Mouse (Mus musculus): ENCODE measurements around the gene Cobl.

Cobl gene

GRCm38 (mm10) chr11:12382991-12383390, 81.8 kb downstream of the Cobl start:
- DNase-seq (ENCODE audit: low spot score) = peak; percentile 66

GRCm38 (mm10) chr11:12381096-12381495, 83.7 kb downstream of the Cobl start:
- DNase-seq (ENCODE audit: low spot score) = no peak

GRCm38 (mm10) chr11:12376628-12377027, 88.1 kb downstream of the Cobl start:
- DNase-seq (ENCODE audit: low spot score) = no peak

GRCm38 (mm10) chr11:12373106-12374098, 91.4 kb downstream of the Cobl start:
- peak; percentile 82 for DNase-seq (ENCODE audit: low spot score)

- no peak for DNase-seq (ENCODE audit: low spot score)
These were observed 93.8 kb downstream of the Cobl start for GRCm38 (mm10) chr11:12370957-12371356.

- DNase-seq (ENCODE audit: low spot score) = no peak
These were observed 97.2 kb downstream of the Cobl start for GRCm38 (mm10) chr11:12367426-12368178.

- DNase-seq (ENCODE audit: low spot score) = peak; percentile 17
These were observed 105.3 kb downstream of the Cobl start for GRCm38 (mm10) chr11:12359336-12360000.

GRCm38 (mm10) chr11:12358602-12359001, 106.2 kb downstream of the Cobl start:
- no peak for DNase-seq (ENCODE audit: low spot score)

- DNase-seq (ENCODE audit: low spot score) = no peak
These were observed 109.1 kb downstream of the Cobl start for GRCm38 (mm10) chr11:12355681-12356080.

GRCm38 (mm10) chr11:12350986-12351546, 113.7 kb downstream of the Cobl start:
- no peak for DNase-seq (ENCODE audit: low spot score)

GRCm38 (mm10) chr11:12350086-12350485, 114.7 kb downstream of the Cobl start:
- DNase-seq (ENCODE audit: low spot score) = no peak

GRCm38 (mm10) chr11:12346486-12346885, 118.3 kb downstream of the Cobl start:
- no peak for DNase-seq (ENCODE audit: low spot score)

- DNase-seq (ENCODE audit: low spot score) = no peak
These were observed 121.1 kb downstream of the Cobl start for GRCm38 (mm10) chr11:12343686-12344085.

GRCm38 (mm10) chr11:12340697-12341096, 124.1 kb downstream of the Cobl start:
- DNase-seq (ENCODE audit: low spot score) = no peak

- no peak for DNase-seq (ENCODE audit: low spot score)
These were observed 128.6 kb downstream of the Cobl start for GRCm38 (mm10) chr11:12336145-12336544.

GRCm38 (mm10) chr11:12331997-12332396, 132.8 kb downstream of the Cobl start:
- DNase-seq (ENCODE audit: low spot score) = peak; percentile 34

GRCm38 (mm10) chr11:12321445-12321844, 143.3 kb downstream of the Cobl start:
- DNase-seq (ENCODE audit: low spot score) = no peak

GRCm38 (mm10) chr11:12319318-12319717, 145.4 kb downstream of the Cobl start:
- no peak for DNase-seq (ENCODE audit: low spot score)

GRCm38 (mm10) chr11:12315670-12316069, 149.1 kb downstream of the Cobl start:
- no peak for DNase-seq (ENCODE audit: low spot score)

- DNase-seq (ENCODE audit: low spot score) = no peak
These were observed 150.3 kb downstream of the Cobl start for GRCm38 (mm10) chr11:12314278-12315043.

- no peak for DNase-seq (ENCODE audit: low spot score)
These were observed 153.3 kb downstream of the Cobl start for GRCm38 (mm10) chr11:12311419-12311818.
